Mouse (Mus musculus) heart, adult 8-10 months (tissue): ENCODE measurements at regions not wholly inside any gene's neighbourhood (a gene's known extent, or its start where the extent isn't known, plus 50 kb on each side); places are given as distances from the start of the nearest gene placed in this dataset.

ENCODE experiments used
- DNase-seq: peaks from one replicate; pipeline ENCODE4 v3.0.0; 2022; ENCODE audit warnings: low spot score

GRCm38 (mm10) chr5:21109030-21109429 lies 53.3 kb upstream of the Ptpn12 start:
- DNase-seq, result no peak

GRCm38 (mm10) chr5:21113377-21113776 lies 57.7 kb upstream of the Ptpn12 start:
- DNase-seq, result no peak

- no peak for DNase-seq
These were observed 59.8 kb upstream of the Ptpn12 start for GRCm38 (mm10) chr5:21115552-21115951.

- no peak for DNase-seq
These were observed 63.0 kb upstream of the Gsap start for GRCm38 (mm10) chr5:21123081-21123480.

GRCm38 (mm10) chr5:21125085-21125484 lies 61.0 kb upstream of the Gsap start:
- no peak for DNase-seq

GRCm38 (mm10) chr5:21131173-21131572 lies 54.9 kb upstream of the Gsap start:
- DNase-seq, result peak; percentile 57

- DNase-seq, result no peak
These were observed 54.1 kb upstream of the Gsap start for GRCm38 (mm10) chr5:21131943-21132342.

- DNase-seq, result no peak
These were observed 50.6 kb upstream of the Gsap start for GRCm38 (mm10) chr5:21135476-21135875.

GRCm38 (mm10) chr5:21136081-21136480 lies 50.0 kb upstream of the Gsap start:
- no peak for DNase-seq
